Mouse (Mus musculus): ENCODE data around the gene Ak2.

Ak2 gene

GRCm38 (mm10) chr4:129017150-129017549 is 25.4 kb downstream of the Ak2 start:
- no peak for DNase-seq

DNA sequence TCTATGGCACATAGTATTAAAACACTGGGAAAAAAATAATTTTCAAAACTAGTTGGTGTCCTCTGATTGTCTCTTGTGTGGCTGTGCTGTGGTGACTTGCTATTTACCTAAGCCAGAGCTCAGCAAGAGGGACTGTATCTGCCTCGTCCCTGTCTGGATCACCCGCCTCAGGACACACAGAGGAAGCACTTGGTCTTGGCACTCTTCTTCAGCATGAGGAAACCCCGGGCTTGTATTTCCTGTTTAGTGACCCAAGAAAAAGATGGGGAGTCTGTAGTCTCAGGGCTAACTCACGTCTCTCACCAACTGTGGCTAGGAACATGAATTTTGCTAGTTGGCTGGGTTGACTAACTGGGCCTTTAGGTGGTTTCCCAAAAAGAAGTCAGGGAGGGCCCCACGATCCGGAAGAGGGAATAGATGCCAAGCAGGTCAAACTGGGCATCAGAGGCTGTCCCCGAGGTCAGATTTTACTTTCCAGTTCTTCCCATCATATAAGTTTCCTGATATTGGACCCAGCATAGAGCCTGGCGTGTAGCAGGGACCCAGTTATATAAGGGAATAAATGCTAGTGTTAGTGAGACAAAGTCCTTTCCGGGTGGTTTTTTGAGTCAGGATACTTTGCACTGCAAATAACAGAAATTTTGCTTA is 27.2 kb downstream of the Ak2 start:
- no peak for DNase-seq

DNA sequence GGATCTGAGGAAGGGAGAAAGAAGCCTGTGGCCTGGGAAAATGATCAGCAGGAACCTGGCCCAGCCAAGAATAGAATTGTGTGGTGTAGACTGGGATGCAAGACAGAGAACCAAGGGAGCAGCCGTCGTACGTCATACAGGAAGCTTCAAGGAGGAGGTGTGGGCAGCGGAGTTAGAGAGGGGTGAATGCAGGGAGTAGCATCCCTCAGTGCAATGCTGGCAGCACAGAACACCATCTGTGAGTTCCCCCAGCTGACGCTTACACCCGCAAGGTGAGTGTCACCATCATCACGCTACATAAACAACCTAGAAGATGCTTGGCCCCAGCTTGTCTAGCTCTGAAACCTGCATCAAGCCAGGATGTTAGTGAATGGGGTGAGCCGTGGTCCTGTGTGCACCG is 28.0 kb downstream of the Ak2 start:
- peak; percentile 42 to 49 for DNase-seq

DNA sequence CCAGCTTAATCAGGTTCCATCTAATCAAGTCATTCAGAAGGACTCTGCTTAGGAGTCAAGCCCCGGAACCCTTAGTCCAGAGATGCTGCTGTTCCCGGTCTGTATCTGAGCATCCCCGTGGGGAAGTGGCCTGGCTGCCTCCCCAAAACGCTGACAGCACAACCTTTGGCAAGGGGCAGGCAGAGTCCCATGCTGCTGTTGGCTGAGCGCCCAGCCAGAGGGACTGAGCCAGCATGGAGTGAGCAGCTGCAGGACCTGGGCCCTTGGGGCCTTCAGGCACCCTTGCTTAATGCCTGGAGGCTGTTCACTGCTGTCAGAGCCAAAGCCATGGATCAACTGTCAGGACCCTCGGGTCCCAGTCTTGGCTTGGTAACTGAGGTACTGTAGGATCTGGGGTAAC is 28.7 kb downstream of the Ak2 start:
- DNase-seq = peak; percentile 92 to 95

- no peak for DNase-seq
These were observed 29.7 kb downstream of the Ak2 start for GRCm38 (mm10) chr4:129021426-129021825.

DNA sequence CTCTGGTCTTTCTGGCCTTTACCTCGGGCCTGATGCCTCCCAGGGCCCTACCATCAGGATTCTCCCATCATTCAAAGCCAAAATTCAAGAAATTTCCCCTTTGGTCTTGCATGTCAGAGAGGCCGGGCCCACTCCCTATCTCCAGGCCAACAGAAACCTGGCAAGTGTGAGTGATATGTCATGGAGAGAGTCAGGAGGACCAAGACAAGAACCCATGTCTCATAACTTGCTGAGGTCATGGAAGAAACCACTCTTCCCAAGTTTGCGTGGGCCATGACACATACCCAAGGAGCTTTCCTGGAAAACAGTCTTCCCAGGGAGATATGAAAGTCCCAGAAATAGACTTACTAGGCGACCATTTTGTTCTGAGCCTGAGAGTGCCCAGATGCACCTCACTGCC is 30.1 kb downstream of the Ak2 start:
- DNase-seq = no peak

DNA sequence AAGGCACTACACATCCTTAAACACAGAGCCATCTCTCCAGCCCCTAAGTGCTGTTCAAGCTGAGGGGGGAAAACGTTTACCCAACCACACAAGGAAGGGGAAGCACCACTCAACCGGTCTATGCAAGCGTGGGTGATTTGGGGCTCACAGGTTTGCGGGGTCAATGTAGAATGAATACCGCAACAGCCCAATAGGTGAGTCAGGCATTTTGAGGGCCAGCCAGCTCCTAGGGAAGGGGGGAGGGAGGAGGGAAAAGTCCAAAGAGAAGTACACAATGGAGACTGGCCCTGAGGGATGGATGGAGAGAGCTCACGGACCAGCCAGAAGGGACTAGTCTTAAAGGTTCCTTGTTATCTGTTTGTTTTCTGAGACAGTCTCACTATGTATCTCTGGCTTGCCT is 32.1 kb downstream of the Ak2 start:
- DNase-seq = no peak

DNA sequence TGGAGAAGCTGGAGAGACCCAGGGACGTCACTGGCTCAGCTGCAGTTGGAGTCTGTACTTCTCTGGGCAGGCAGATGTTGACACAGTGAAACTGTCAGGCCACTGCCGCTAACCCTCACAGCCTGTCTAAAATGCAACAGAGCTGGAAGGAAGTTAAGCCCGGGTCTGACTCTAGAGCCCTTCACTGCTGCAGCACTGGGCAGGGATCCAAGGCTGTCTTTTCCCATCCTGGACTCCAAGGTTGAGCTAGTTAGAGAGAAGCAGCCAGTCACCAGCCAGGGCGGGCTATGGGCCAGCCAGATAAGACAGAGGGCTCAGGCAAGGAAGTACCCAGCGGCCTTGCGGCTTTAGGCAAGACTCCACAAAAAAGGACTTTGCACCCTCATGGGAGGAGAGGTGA is 33.0 kb downstream of the Ak2 start:
- peak; percentile 84 to 90 for DNase-seq

DNA sequence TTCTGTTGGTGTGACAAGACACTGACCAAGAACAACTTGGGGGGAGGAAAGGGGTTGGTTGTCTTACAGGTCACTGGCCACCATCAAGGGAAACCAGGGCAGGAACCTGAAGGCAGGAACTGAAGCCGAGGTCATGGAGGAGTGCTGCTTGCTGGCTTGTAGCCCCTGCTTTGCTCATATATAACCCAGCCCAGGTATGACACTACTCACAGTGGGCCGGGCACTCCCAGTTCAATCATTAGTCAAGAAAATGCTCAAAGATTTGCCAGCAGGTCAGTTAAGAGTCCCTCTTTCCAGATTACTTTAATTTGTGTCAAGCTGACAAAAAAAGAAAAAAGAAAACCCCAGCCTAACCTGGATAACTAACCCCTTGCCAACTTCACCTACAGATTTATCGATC is 33.9 kb downstream of the Ak2 start:
- no peak for DNase-seq

GRCm38 (mm10) chr4:129030746-129031145 is 39.0 kb downstream of the Ak2 start:
- no peak for DNase-seq

GRCm38 (mm10) chr4:129031408-129031965 is 39.7 kb downstream of the Ak2 start:
- no peak for DNase-seq

GRCm38 (mm10) chr4:129032133-129032962 is 40.6 kb downstream of the Ak2 start:
- no peak for DNase-seq

DNA sequence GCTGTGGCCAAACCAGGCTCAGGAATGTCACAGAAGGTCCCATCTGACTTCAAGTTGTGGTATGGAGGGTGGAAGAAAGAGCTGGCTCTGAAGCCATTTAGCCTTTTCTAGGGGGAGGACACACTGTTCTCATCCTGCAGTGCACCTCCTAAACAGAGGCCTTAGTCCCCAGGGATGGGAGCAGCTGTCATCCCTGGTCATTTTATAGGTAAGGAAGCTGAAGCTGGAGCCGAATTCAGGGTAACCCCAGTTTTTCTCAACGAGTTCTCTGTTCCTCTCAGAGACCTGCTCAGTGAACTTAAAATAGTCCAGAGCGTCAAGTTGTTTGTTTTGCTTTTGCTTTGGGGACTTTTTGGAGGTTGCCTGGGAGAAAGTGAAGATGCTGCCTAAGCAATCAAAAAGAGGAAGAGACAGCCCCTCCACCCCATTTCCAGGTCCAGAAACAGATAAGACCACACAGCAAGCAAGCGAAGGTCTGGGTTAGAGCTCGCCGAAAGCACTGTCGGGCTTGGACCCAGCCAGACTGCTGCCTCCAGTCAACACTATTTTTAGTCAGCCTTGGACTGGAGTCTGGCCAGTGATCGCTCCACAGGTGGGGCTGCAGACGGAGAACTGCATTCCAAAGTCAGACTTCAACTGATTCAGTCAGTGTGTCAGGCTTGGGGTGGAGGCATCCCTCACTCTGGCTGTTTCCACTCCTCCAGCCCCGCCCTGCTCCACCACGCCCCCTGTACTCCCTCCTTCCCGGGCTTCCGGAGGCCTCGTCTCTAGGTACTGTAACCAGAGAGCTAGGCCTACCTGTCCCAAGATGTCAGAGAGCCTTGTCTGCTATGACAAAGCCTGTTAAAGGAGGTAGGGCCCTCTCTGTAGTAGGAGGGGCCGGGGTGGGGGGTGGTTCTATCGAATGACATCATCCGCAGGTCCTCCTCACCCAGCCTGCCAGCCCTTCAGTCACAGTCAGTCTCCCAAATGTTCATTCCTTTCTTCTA is 41.5 kb downstream of the Ak2 start:
- DNase-seq = peak; percentile 78 to 81

DNA sequence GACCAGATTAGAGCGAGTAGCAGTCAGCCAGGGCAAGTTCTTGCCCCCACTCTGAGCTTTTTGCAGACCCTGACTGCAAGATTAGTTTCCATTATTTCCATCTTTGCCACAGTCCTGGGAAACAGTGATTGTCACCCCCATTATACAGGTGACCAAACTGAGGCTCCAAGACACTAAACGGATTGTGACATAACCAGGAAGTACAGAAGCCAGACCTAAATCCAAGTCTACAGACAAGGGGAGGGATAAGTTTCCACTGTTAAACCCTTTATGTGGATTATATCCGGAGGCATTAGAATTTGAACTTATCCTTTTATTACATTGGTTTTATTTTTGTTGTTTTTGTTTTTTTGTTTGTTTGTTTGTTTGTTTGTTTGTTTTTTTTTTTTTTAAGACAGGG is 42.5 kb downstream of the Ak2 start:
- no peak for DNase-seq

DNA sequence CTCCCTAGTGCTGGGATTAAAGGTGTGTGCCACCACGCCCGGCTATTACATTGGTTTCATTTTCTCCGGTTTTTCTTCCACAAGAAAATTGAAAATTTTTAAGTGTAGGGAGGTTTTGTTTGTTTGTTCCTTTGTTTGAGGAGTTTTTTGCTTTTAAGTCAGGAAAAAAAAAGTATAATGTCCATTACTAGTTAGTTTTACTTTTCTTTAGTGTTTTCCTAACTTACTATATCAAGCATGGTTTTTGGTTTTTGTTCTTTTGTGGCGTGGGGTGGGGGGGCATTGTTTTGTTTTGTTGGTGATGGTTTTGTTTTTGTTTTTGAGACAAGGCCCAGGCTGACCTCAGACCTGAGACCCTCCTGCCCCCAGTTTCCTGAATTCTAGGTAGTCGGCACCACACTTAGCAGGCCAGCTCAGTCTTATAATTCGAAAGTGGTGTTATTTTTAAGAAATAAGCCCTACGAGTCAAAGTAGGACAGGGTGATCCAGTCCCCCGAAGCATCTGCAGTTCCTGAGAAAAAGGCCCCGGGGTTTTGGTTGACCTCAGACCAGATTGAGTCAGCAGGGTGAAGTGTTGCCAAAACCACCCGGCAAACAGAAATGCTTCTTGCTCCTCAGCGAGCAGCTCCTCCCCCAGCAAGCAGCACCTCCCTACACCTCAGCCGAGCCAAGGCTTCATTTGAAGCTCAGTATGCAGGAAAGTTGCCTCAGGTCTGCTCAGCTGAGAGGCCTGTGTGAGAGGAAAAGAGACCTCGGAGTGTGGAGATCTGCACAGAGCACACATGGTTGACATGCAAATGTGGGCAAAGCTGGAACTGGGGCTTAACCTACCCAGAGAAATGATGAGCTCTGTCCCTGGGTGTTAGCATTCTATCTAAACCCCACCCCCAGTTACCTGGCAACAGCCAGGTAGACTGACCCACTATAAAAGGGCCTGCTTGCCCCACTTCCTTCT is 43.2 kb downstream of the Ak2 start:
- DNase-seq = peak; percentile 66 to 74

- no peak for DNase-seq
These were observed 44.2 kb downstream of the Ak2 start for GRCm38 (mm10) chr4:129035851-129036445.

DNA sequence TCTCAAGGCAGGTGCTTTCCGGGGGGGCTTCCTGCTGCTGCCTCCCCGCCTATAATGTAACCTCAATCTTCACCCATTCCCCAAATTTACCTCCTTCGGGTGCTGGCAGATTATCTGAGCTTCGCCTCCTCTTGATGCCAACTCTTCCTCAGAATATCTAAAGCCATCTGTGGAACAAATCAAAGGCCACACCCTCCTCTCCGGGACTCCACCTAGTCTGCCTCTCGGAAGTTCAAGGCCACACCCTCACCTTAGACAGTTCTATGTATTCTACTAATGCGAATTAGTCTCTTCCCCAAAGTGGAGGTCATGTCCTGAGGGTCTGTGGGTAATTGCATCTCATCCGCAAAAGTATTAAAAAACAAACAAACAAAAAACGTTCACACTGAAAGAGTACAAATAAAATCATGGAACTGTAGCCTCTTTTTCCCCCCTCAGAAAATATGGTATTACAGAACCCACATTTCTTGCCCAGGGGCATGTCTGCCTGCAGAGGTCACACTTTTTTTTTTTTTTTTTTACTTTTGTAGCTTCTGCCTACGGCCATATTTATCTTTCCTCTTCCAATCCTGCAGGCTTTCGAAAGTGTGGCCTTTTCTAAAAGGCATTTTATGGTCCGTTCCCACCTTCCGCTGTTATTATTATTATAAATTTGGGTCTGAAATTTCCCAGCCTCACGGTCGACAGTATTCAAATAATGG is 56.1 kb downstream of the Ak2 start:
- peak; percentile 30 to 47 for DNase-seq

GRCm38 (mm10) chr4:129048501-129049305 is 56.9 kb downstream of the Ak2 start:
- peak; percentile 94 to 95 for DNase-seq

GRCm38 (mm10) chr4:129049306-129050011 is 57.7 kb downstream of the Ak2 start:
- peak; percentile 76 to 85 for DNase-seq

Measured in cerebellum, postnatal 10 days (tissue).